Mouse (Mus musculus) midbrain, embryonic 15.5 days (tissue): Measurements from ENCODE around the gene Rps28. TPM values are rescaled to one million over a fixed set of nuclear protein-coding genes. Genes with fewer than 3 reads are reported as not detected.

ENCODE experiments used
- ATAC-seq: fragments of 200-750 bp; cut with Nextera tagmentation; replicated peaks from 2 replicates; pipeline ENCODE4 v1.8.0; 2017; ENCODE audit warnings: moderate TSS enrichment
- H3K27ac ChIP-seq: fragments of 300-500 bp; sonication (generic); 2 replicates; pipeline ENCODE4 v1.5.1; 2015; ENCODE audit warnings: mild to moderate bottlenecking, inconsistent platforms
- H3K27me3 ChIP-seq: fragments of 300-500 bp; sonication (generic); replicated peaks from 2 replicates; pipeline ENCODE4 v1.6.1; 2015; ENCODE audit warnings: inconsistent platforms
- H3K36me3 ChIP-seq: fragments of 300-500 bp; sonication (generic); replicated peaks from 2 replicates; pipeline ENCODE4 v1.6.1; 2015; ENCODE audit warnings: inconsistent platforms
- H3K4me1 ChIP-seq: fragments of 300-500 bp; sonication (generic); 2 replicates; pipeline ENCODE4 v1.6.1; 2015; ENCODE audit warnings: inconsistent platforms
- H3K4me2 ChIP-seq: fragments of 300-500 bp; sonication (generic); 2 replicates; pipeline ENCODE4 v1.6.1; 2015; ENCODE audit warnings: inconsistent platforms, mild to moderate bottlenecking, moderate library complexity
- H3K4me3 ChIP-seq: fragments of 300-500 bp; sonication (generic); 2 replicates; pipeline ENCODE4 v1.5.1; 2015; ENCODE audit warnings: mild to moderate bottlenecking, inconsistent platforms
- H3K9ac ChIP-seq: fragments of 300-500 bp; sonication (generic); 2 replicates; pipeline ENCODE4 v1.6.1; 2015; ENCODE audit warnings: mild to moderate bottlenecking, inconsistent platforms
- H3K9me3 ChIP-seq: fragments of 300-500 bp; sonication (generic); 2 replicates; pipeline ENCODE4 v1.6.1; 2016; ENCODE audit warnings: inconsistent platforms
- WGBS: fragments of 180-500 bp; shearing (Covaris S2); methylation state at CpG from one replicate; pipeline ENCODE4 v1.1.7; 2015; ENCODE audit warnings: mixed read lengths; 5-methylcytosine and 5-hydroxymethylcytosine counted together
- polyA plus RNA-seq: library from polyadenylated mRNA; unstranded; fragments of >200 nt; fragmentation: Nextera tagmentation; extraction: Ambion mirVana; gene quantifications from 2 replicates; pipeline ENCODE4 v1.2.1, GENCODE M21; 2015

The Rps28 gene
- polyA plus RNA-seq, 1 experiment from 2014 or later, result 476 TPM

GRCm38 (mm10) chr17:33808192-33808591 is 16.2 kb downstream of the Rps28 start:
- Histone ChIP-seq H3K36me3 (no peaks in the 10 kb centered on the region), H3K4me2 (no peak overlapping the region), H3K27ac (no peak overlapping the region), H3K4me1 (0 out of 2 replicates have a peak, but pooled peaks cover 5% of the 10 kb centered on the region), H3K27me3 (no peaks in the 10 kb centered on the region), H3K9me3 (no peaks in the 10 kb centered on the region), H3K9ac (no peak overlapping the region), H3K4me3 (no peak overlapping the region)
- no peak for ATAC-seq
- WGBS, result 42% methylated on average over 10 of the region's 10 CpGs

DNA sequence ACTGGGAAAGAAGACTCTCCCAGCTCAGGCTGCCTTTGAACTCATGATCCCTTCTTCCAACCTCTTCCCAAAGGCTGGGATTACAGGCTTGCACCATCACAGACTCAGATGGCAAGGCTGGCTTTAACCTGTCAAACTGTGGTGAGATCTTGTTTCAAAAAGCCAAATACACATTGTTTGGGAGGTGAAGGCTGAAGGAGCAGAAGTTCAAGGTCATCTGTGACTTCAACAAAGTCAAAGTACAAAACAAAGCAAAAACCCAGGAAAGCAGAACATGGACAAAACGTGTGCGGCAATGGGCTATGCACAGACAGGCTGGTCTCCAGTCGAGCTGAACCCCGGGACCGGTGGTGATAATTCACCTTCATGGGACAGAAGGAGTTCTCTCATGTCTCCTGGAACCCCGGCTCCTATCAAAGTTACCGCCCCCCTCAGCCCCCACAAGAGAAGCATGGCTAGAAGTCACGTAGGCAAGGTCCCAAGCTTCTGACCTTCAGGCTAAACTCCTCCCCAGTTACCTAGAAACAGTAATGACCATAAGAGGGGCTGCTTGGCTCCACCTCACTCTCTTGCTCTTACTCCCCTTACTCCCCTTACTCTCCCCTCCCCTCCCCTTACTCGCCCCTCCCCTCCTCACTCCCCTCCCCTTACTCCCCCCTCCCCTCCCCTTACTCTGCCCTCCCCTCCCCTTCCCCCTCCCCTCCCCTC is 17.0 kb downstream of the Rps28 start:
- H3K9ac ChIP-seq, result no peak overlapping the region
- no peak overlapping the region for H3K27ac ChIP-seq
- WGBS, result 60% methylated on average over 8 of the region's 9 CpGs
- H3K9me3 ChIP-seq, result no peaks in the 10 kb centered on the region
- H3K27me3 ChIP-seq, result no peaks in the 10 kb centered on the region
- ATAC-seq, result no peak
- H3K36me3 ChIP-seq, result no peaks in the 10 kb centered on the region
- H3K4me3 ChIP-seq, result no peak overlapping the region
- H3K4me1 ChIP-seq, result 0 out of 2 replicates have a peak, but pooled peaks cover 5% of the 10 kb centered on the region
- no peak overlapping the region for H3K4me2 ChIP-seq

DNA sequence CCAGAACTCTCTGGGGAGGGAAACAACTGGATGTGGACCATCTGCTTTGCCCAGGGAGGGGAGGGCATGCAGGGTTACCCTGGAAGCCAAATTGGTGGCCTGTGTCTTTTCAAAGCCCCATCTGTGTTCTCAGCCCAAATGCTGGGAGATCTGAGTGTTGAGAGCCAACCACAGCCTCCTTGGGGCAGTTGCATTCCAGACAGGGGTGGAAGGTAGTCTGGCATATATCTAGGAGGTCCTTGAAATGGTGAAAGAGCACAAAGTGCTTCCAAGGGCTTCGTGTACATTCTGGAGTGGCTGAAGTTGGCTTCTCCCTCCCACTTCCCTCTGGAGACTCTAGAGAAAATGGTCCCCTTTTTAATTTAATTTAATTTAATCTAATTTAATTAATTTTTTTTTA is 19.6 kb downstream of the Rps28 start:
- ATAC-seq, result no peak
- Histone ChIP-seq H3K9ac (no peak overlapping the region), H3K4me3 (no peak overlapping the region), H3K27ac (no peak overlapping the region), H3K9me3 (no peaks in the 10 kb centered on the region), H3K27me3 (no peaks in the 10 kb centered on the region), H3K4me2 (no peak overlapping the region), H3K36me3 (no peaks in the 10 kb centered on the region), H3K4me1 (no peaks in the 10 kb centered on the region)
- 55% methylated on average over 1 of the region's 1 CpGs for WGBS

DNA sequence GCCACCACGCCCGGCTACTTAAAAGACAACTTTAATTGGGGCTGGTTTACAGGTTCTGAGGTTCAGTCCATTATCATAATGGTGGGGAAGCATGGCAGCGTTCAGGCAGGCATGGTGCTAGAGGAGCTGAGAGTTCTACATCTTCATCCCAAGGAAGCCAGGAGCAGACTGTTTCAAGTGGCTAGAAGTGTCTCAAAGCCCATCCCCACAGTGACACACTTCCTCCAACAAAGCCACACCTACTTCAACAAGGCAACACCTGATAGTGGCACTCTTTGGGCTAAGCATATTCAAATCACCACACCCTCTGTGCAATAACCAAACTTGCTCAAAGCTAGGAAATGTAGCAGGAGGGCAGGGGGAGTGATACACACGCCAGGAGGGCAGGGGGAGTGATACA is 20.2 kb downstream of the Rps28 start:
- WGBS, result 70% methylated on average over 4 of the region's 4 CpGs
- H3K27me3 ChIP-seq, result no peaks in the 10 kb centered on the region
- no peak overlapping the region for H3K4me3 ChIP-seq
- H3K4me2 ChIP-seq, result no peak overlapping the region
- no peaks in the 10 kb centered on the region for H3K36me3 ChIP-seq
- H3K4me1 ChIP-seq, result no peaks in the 10 kb centered on the region
- no peak for ATAC-seq
- no peak overlapping the region for H3K27ac ChIP-seq
- H3K9ac ChIP-seq, result no peak overlapping the region
- H3K9me3 ChIP-seq, result no peaks in the 10 kb centered on the region

- no peaks in the 10 kb centered on the region for H3K4me1 ChIP-seq
- no peak overlapping the region for H3K4me3 ChIP-seq
- H3K9ac ChIP-seq, result no peak overlapping the region
- no peak for ATAC-seq
- no peak overlapping the region for H3K27ac ChIP-seq
- no peak overlapping the region for H3K4me2 ChIP-seq
- H3K9me3 ChIP-seq, result no peaks in the 10 kb centered on the region
- 3% methylated on average over 2 of the region's 2 CpGs for WGBS
- no peaks in the 10 kb centered on the region for H3K27me3 ChIP-seq
- no peaks in the 10 kb centered on the region for H3K36me3 ChIP-seq
Observed at GRCm38 (mm10) chr17:33802221-33802620, 22.1 kb downstream of the Rps28 start.

DNA sequence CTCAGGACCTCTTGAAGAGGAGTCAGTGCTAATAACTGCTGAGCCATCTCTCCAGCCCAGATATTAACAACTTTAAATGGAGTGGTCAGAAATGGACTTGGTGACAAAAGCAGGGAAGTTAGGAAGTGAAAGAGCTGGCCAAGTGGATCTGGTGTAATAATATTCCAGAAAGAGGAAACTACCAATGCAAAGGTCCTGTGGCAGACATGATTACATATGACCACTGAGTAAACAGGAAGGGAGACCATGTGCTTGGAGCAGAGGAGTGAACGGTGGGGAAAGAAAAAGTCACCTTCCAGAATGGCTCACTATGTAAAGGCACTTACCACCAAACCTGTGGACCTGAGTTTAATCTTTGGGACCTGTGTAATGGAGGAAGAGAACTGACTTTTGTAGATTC is 25.1 kb downstream of the Rps28 start:
- Histone ChIP-seq H3K9me3 (no peaks in the 10 kb centered on the region), H3K4me1 (no peaks in the 10 kb centered on the region), H3K36me3 (no peaks in the 10 kb centered on the region), H3K9ac (no peak overlapping the region), H3K27me3 (no peaks in the 10 kb centered on the region), H3K27ac (no peak overlapping the region), H3K4me2 (no peak overlapping the region), H3K4me3 (no peak overlapping the region)
- WGBS, result 64% methylated on average over 1 of the region's 1 CpGs
- ATAC-seq, result no peak

DNA sequence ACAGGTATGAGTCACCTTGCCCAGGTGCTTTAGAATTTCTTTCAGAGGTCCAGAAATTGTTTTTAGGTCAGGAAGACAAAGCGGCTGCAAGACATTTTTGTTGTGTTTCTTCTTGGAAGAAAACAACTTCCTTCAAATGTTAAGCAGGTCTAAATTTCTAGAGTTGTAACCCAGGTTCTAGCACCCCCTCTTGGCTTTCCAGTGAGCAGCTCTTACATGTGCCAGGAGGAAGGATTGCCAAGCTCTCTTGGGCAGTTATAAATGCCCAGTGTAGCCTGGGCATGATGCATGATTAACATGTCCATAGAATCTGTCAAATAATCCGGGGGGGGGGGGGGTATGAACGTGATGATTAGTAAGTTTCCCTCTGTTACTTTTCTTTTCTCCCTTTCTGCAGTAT is 26.1 kb downstream of the Rps28 start:
- ATAC-seq, result no peak
- H3K27ac ChIP-seq, result no peak overlapping the region
- H3K36me3 ChIP-seq, result no peaks in the 10 kb centered on the region
- H3K4me3 ChIP-seq, result no peak overlapping the region
- H3K9ac ChIP-seq, result no peak overlapping the region
- H3K4me2 ChIP-seq, result no peak overlapping the region
- 59% methylated on average over 3 of the region's 3 CpGs for WGBS
- H3K9me3 ChIP-seq, result no peaks in the 10 kb centered on the region
- no peaks in the 10 kb centered on the region for H3K27me3 ChIP-seq
- no peaks in the 10 kb centered on the region for H3K4me1 ChIP-seq

GRCm38 (mm10) chr17:33788732-33789131 is 35.6 kb downstream of the Rps28 start:
- WGBS, result 89% methylated on average over 4 of the region's 4 CpGs

DNA sequence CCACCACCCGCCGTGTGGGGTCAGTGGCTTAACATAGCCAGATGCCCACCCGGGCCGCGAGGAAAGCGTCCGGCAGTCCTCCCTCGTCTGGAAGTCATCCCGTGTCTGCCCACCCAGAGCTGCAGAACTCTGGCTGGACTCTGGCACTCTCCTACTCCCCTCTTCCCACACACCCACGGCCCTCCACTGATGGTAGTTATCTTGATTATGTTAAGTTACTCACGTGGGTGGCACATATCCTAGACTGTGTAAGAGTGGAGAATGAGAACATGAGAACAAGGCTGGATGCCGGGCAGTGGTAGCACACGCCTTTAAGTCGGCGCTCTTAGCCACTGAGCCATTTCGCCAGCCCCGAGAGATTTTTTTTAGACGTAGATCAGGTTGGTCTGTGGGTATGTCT is 38.0 kb downstream of the Rps28 start:
- 85% methylated on average over 18 of the region's 18 CpGs for WGBS
- no peak overlapping the region for H3K4me2 ChIP-seq

More at GRCm38 (mm10) chr17:33788732-33789131, 35.6 kb downstream of the Rps28 start:
- H3K36me3 ChIP-seq, result no peaks in the 10 kb centered on the region
- H3K9ac ChIP-seq, result no peak overlapping the region
- H3K27me3 ChIP-seq, result no peaks in the 10 kb centered on the region
- no peaks in the 10 kb centered on the region for H3K9me3 ChIP-seq
- no peaks in the 10 kb centered on the region for H3K4me1 ChIP-seq
- no peak overlapping the region for H3K4me3 ChIP-seq
- no peak overlapping the region for H3K4me2 ChIP-seq
- no peak for ATAC-seq
- H3K27ac ChIP-seq, result no peak overlapping the region

DNA sequence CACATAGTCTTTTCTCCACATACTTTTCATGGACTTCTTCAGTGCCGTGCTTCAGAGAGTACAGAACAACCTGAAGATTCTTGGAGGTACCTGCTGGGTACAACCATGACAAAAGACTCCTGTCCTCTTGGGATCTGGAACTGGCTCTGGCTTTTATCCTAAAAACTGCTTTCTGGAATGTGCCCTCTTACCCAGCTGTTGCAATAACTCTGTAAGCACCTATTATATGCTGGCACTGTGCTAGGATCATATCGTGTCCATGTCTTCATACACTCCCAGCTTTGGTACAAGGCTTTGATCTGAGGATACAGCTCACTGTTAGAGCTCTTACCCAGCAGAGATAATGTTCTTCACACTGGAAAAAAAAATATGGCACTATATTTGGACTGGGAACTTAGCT is 39.4 kb downstream of the Rps28 start:
- Histone ChIP-seq H3K4me1 (peaks cover 13% of the 10 kb centered on the region), H3K36me3 (no peaks in the 10 kb centered on the region), H3K4me3 (no peak overlapping the region), H3K27ac (no peak overlapping the region), H3K4me2 (no peak overlapping the region), H3K27me3 (0 out of 2 replicates have a peak, but pooled peaks cover 3% of the 10 kb centered on the region), H3K9me3 (no peaks in the 10 kb centered on the region), H3K9ac (no peak overlapping the region)
- no peak for ATAC-seq
- WGBS, result 85% methylated on average over 2 of the region's 2 CpGs

More for the DNA sequence above, 38.0 kb downstream of the Rps28 start:
- Histone ChIP-seq H3K27me3 (0 out of 2 replicates have a peak, but pooled peaks cover 3% of the 10 kb centered on the region), H3K4me1 (peaks cover 8% of the 10 kb centered on the region), H3K9ac (no peak overlapping the region), H3K36me3 (no peaks in the 10 kb centered on the region), H3K27ac (no peak overlapping the region), H3K9me3 (no peaks in the 10 kb centered on the region), H3K4me3 (no peak overlapping the region)
- no peak for ATAC-seq

DNA sequence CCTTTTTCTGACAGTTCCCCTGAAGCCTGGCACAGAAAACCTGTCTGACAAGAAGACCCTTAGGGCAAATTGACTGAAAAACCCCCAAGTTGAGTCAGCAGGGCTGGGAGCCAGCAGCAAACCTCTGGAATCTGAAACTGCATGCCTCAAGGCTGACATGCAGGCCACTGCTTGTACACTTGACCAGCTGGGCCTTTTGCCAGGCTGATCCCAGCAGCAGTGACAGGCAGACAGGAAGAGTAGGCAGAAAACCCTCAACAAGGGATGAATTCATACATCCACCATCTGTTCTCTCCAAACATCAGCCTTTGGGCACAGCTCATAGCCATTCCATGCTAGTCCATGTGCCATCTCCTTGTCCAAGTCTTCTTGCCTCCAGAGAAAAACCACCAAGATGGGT is 41.0 kb downstream of the Rps28 start:
- peaks cover 13% of the 10 kb centered on the region for H3K4me1 ChIP-seq
- no peak overlapping the region for H3K9ac ChIP-seq
- H3K27ac ChIP-seq, result no peak overlapping the region
- ATAC-seq, result no peak
- H3K36me3 ChIP-seq, result no peaks in the 10 kb centered on the region
- H3K9me3 ChIP-seq, result no peaks in the 10 kb centered on the region
- 0 out of 2 replicates have a peak, but pooled peaks cover 3% of the 10 kb centered on the region for H3K27me3 ChIP-seq
- no peak overlapping the region for H3K4me2 ChIP-seq
- H3K4me3 ChIP-seq, result no peak overlapping the region

- no peak overlapping the region for H3K9ac ChIP-seq
- no peaks in the 10 kb centered on the region for H3K9me3 ChIP-seq
- peak overlapping the region; percentile 46 for H3K4me3 ChIP-seq
- 0 out of 2 replicates have a peak, but pooled peaks cover 3% of the 10 kb centered on the region for H3K27me3 ChIP-seq
- peaks cover 13% of the 10 kb centered on the region for H3K4me1 ChIP-seq
- peak overlapping the region; percentile 82 for H3K4me2 ChIP-seq
- 35% methylated on average over 4 of the region's 4 CpGs for WGBS
- no peak overlapping the region; the same call in 1 of the 2 replicates for H3K27ac ChIP-seq
- no peaks in the 10 kb centered on the region for H3K36me3 ChIP-seq
- ATAC-seq, result no peak
Observed at GRCm38 (mm10) chr17:33782067-33782466, 42.3 kb downstream of the Rps28 start.
